Mouse (Mus musculus) thymus, postnatal 0 days (tissue): Measurements from ENCODE around the gene Hoxb5. TPM values are rescaled to one million over a fixed set of nuclear protein-coding genes. Genes with fewer than 3 reads are reported as not detected.
A peak's percentile ranks its signal among the peaks of the same experiment; 100 is the strongest.

ENCODE experiments used
- DNase-seq: peaks from one replicate; pipeline ENCODE4 v3.0.0-alpha.2; 2015; ENCODE audit warnings: low spot score
- polyA plus RNA-seq: library from polyadenylated mRNA; unstranded; fragments of >200 nt; fragmentation: Nextera tagmentation; extraction: Ambion mirVana; gene quantifications from 2 replicates; pipeline ENCODE4 v1.2.1, GENCODE M21; 2015

Hoxb5 gene
- polyA plus RNA-seq, 1 experiment from 2014 or later, result 0.16 TPM

GRCm38 (mm10) chr11:96301064-96301431 is 2.1 kb upstream of the Hoxb5 start:
- DNase-seq, result no peak

GRCm38 (mm10) chr11:96301837-96302236 is 1.3 kb upstream of the Hoxb5 start:
- DNase-seq, result no peak

- no peak for DNase-seq
These were observed 570 bp upstream of the Hoxb5 start for GRCm38 (mm10) chr11:96302381-96303150.

GRCm38 (mm10) chr11:96304381-96305195 is 1.5 kb downstream of the Hoxb5 start:
- no peak for DNase-seq

- no peak for DNase-seq
These were observed 2.5 kb downstream of the Hoxb5 start for GRCm38 (mm10) chr11:96305505-96306182.

- DNase-seq, result no peak
These were observed 3.2 kb downstream of the Hoxb5 start for GRCm38 (mm10) chr11:96306183-96306907.

GRCm38 (mm10) chr11:96306908-96307269 is 3.8 kb downstream of the Hoxb5 start:
- DNase-seq, result no peak

- no peak for DNase-seq
These were observed 5.6 kb downstream of the Hoxb5 start for GRCm38 (mm10) chr11:96308763-96309162.

- DNase-seq, result no peak
These were observed 6.2 kb downstream of the Hoxb5 start for GRCm38 (mm10) chr11:96309288-96309687.

GRCm38 (mm10) chr11:96310183-96310938 is 7.2 kb downstream of the Hoxb5 start:
- DNase-seq, result no peak

GRCm38 (mm10) chr11:96311097-96311496 is 8.0 kb downstream of the Hoxb5 start:
- no peak for DNase-seq

- peak; percentile 68 for DNase-seq
These were observed 8.6 kb downstream of the Hoxb5 start for GRCm38 (mm10) chr11:96311520-96312417.

GRCm38 (mm10) chr11:96313134-96313533 is 10.0 kb downstream of the Hoxb5 start:
- no peak for DNase-seq

GRCm38 (mm10) chr11:96313806-96314428 is 10.8 kb downstream of the Hoxb5 start:
- DNase-seq, result no peak

- DNase-seq, result no peak
These were observed 11.7 kb downstream of the Hoxb5 start for GRCm38 (mm10) chr11:96314671-96315343.

- no peak for DNase-seq
These were observed 12.2 kb downstream of the Hoxb5 start for GRCm38 (mm10) chr11:96315344-96315681.

GRCm38 (mm10) chr11:96316696-96317607 is 13.8 kb downstream of the Hoxb5 start:
- DNase-seq, result no peak
